Mouse (Mus musculus): ENCODE results near the gene Cttnbp2.

DNA sequence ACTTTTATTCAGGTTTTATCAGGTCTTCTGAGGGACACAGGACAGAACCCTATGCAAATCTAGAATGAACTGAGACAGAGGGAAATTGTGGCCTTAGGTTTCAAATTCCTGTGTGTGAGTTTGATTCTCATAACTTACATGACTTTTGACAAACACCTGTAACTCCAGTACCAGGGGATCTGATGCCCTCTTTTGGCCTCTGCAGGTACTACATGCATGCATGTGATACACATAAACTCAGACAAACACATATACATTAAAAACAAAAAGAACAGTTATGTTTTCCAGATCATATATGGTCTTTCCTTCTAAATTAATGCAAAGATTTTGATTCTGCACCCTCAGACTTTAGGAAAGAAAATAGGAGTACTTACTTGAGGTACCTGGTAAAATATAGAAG lies 153.7 kb downstream of the Cttnbp2 start:
- TF ChIP-seq CTCF (IDR thresholded peaks at IDR 0.05; ENCODE audit: borderline replicate concordance, insufficient read depth, low read length) (no peak), POLR2A (IDR thresholded peaks at IDR 0.05; ENCODE audit: low read depth, low read length) (no peak)
